Mouse (Mus musculus) left cerebral cortex, adult 9 months (tissue): ENCODE data around the gene Kcnj3.

Source experiments
- DNase-seq, 2 experiments: peaks; one replicate each; pipeline ENCODE4 v3.0.0; 2022; ENCODE audit warnings: low spot score in 2 of 2

The Kcnj3 gene

GRCm38 (mm10) chr2:55505712-55506111, 69.9 kb downstream of the Kcnj3 start:
- no peak for DNase-seq

GRCm38 (mm10) chr2:55517297-55517696, 81.5 kb downstream of the Kcnj3 start:
- no peak for DNase-seq

GRCm38 (mm10) chr2:55532738-55533491, 97.1 kb downstream of the Kcnj3 start:
- peak; percentile 28 to 45 for DNase-seq

GRCm38 (mm10) chr2:55534946-55535345, 99.2 kb downstream of the Kcnj3 start:
- no peak for DNase-seq

- no peak for DNase-seq
Measured at GRCm38 (mm10) chr2:55535482-55535881, 99.7 kb downstream of the Kcnj3 start.

GRCm38 (mm10) chr2:55547612-55548011, 111.8 kb downstream of the Kcnj3 start:
- DNase-seq: no peak

GRCm38 (mm10) chr2:55558368-55558985, 122.7 kb downstream of the Kcnj3 start:
- no peak for DNase-seq

- no peak for DNase-seq
Measured at GRCm38 (mm10) chr2:55569291-55569690, 133.5 kb downstream of the Kcnj3 start.

- DNase-seq: no peak
Measured at GRCm38 (mm10) chr2:55571425-55571824, 135.7 kb downstream of the Kcnj3 start.

- no peak for DNase-seq
Measured at GRCm38 (mm10) chr2:55580286-55580685, 144.5 kb downstream of the Kcnj3 start.

- DNase-seq: peak; percentile 15 to 45
Measured at GRCm38 (mm10) chr2:55591226-55591988, 155.6 kb downstream of the Kcnj3 start.
